Comparison of ENCODE assay signal across 26 mouse cellular contexts in genomic region chr1:168506326-168506725, GRCm38 (mm10).
DNase-seq lines count a peak whose midpoint lies in the region; ATAC-seq and TF ChIP-seq lines count a peak whose summit lies in the region.
"Had no signal": no experiment of that assay in that cellular context is flagged by ENCODE, and none has a peak within 500 bp of the region (broad histone marks: within the 10 kb centered on the region; RNA-seq: fewer than 3 reads in every experiment).

No protein-coding gene starts in this region.

- no peak overlapping the region for H3K9ac ChIP-seq in embryonic facial prominence, embryonic 14.5 days (ENCODE audit: low read depth, low read length)
- H3K9ac ChIP-seq in lung, postnatal 0 days (replicated peaks; ENCODE audit: low read depth), result no peak overlapping the region
- H3K9ac ChIP-seq: embryonic facial prominence, embryonic 15.5 days; hindbrain, embryonic 15.5 days; liver, embryonic 12.5 days; midbrain, embryonic 15.5 days had no signal

- no peak for TF ChIP-seq EP300 in lung, postnatal 0 days (IDR thresholded peaks at IDR 0.05)

- peak; percentile 18 for DNase-seq in embryonic facial prominence, embryonic 14.5 days (ENCODE audit: low spot score)
- no peak for DNase-seq in embryonic facial prominence, embryonic 10.5 days (ENCODE audit: low spot score)
- peak; percentile 46 for DNase-seq in lung, postnatal 0 days (ENCODE audit: low spot score)
- no peak for DNase-seq in lung, adult 2 months
- peak; percentile 15 for DNase-seq in adrenal gland, adult 8-10 months
- no peak for DNase-seq in thymus, postnatal 0 days (ENCODE audit: low spot score)
- DNase-seq: cerebellum, adult 8-10 months; cerebellum, postnatal 36 days; embryo, embryonic 11 days; gastrocnemius, postnatal 10 days; heart, postnatal 4 days; kidney, adult 8-10 months; kidney, postnatal 10 days; left cerebral cortex, postnatal 4 days; lung, postnatal 14 days; thymus, adult 18-20 months; thymus, postnatal 4 days had no signal

- no peak overlapping the region for H3K4me3 ChIP-seq in embryonic facial prominence, embryonic 14.5 days (ENCODE audit: low read depth, low read length)
- no peak overlapping the region for H3K4me3 ChIP-seq in embryonic facial prominence, embryonic 10.5 days
- no peak overlapping the region for H3K4me3 ChIP-seq in lung, postnatal 0 days (ENCODE audit: low read depth, low read length)
- H3K4me3 ChIP-seq in lung, adult 2 months (replicated peaks; ENCODE audit: extremely low read depth, low read depth, low read length), result no peak overlapping the region
- H3K4me3 ChIP-seq: embryonic facial prominence, embryonic 15.5 days; heart, embryonic 10.5 days; hindbrain, embryonic 15.5 days; liver, embryonic 12.5 days; midbrain, embryonic 15.5 days had no signal

- 55% methylated on average over 1 of the region's 1 CpGs for WGBS in embryonic facial prominence, embryonic 14.5 days
- WGBS in embryonic facial prominence, embryonic 10.5 days, result 87% methylated on average over 1 of the region's 1 CpGs
- 30% methylated on average over 1 of the region's 1 CpGs for WGBS in lung, postnatal 0 days
- WGBS in lung, adult 2 months, result 29% methylated on average over 1 of the region's 1 CpGs

- no peaks in the 10 kb centered on the region for H3K36me3 ChIP-seq in embryonic facial prominence, embryonic 14.5 days (ENCODE audit: control insufficient read depth, insufficient read depth, low read length)
- no peaks in the 10 kb centered on the region for H3K36me3 ChIP-seq in embryonic facial prominence, embryonic 10.5 days (replicated peaks)
- no peaks in the 10 kb centered on the region for H3K36me3 ChIP-seq in lung, postnatal 0 days (ENCODE audit: insufficient read depth, low read length)
- H3K36me3 ChIP-seq: embryonic facial prominence, embryonic 15.5 days; G1E; heart, embryonic 10.5 days; hindbrain, embryonic 15.5 days; liver, embryonic 12.5 days; midbrain, embryonic 15.5 days had no signal

- no peaks in the 10 kb centered on the region for H3K27me3 ChIP-seq in embryonic facial prominence, embryonic 14.5 days (replicated peaks; ENCODE audit: control insufficient read depth, insufficient read depth, low read length)
- H3K27me3 ChIP-seq in embryonic facial prominence, embryonic 10.5 days (replicated peaks; ENCODE audit: low read depth, poor library complexity, severe bottlenecking), result no peaks in the 10 kb centered on the region
- no peaks in the 10 kb centered on the region for H3K27me3 ChIP-seq in lung, postnatal 0 days (replicated peaks; ENCODE audit: insufficient read depth, low read length)
- H3K27me3 ChIP-seq: CH12.LX; embryonic facial prominence, embryonic 15.5 days; hindbrain, embryonic 15.5 days; liver, embryonic 12.5 days; midbrain, embryonic 15.5 days had no signal

- H3K4me1 ChIP-seq in embryonic facial prominence, embryonic 14.5 days (ENCODE audit: control insufficient read depth, insufficient read depth, low read length), result 0 out of 2 replicates have a peak, but pooled peaks cover 4% of the 10 kb centered on the region
- H3K4me1 ChIP-seq in embryonic facial prominence, embryonic 10.5 days, result peaks cover 12% of the 10 kb centered on the region
- no peaks in the 10 kb centered on the region; the same call in 1 of the 2 replicates for H3K4me1 ChIP-seq in lung, postnatal 0 days (ENCODE audit: insufficient read depth, low read depth, low read length)
- H3K4me1 ChIP-seq in lung, adult 2 months (ENCODE audit: control insufficient read depth, insufficient read depth, low read length), result no peaks in the 10 kb centered on the region; the same call in 1 of the 2 replicates
- H3K4me1 ChIP-seq: embryonic facial prominence, embryonic 15.5 days; hindbrain, embryonic 15.5 days; liver, embryonic 12.5 days; midbrain, embryonic 15.5 days had no signal

- TF ChIP-seq POLR2A in lung, adult 2 months (IDR thresholded peaks at IDR 0.05; ENCODE audit: borderline replicate concordance, extremely low read depth, low read depth, low read length), result no peak

- no peak overlapping the region for H3K27ac ChIP-seq in embryonic facial prominence, embryonic 14.5 days (replicated peaks; ENCODE audit: low read depth, low read length)
- no peak overlapping the region for H3K27ac ChIP-seq in embryonic facial prominence, embryonic 10.5 days (replicated peaks)
- no peak overlapping the region for H3K27ac ChIP-seq in lung, postnatal 0 days (ENCODE audit: low read length)
- H3K27ac ChIP-seq: embryonic facial prominence, embryonic 15.5 days; heart, embryonic 10.5 days; hindbrain, embryonic 15.5 days; liver, embryonic 12.5 days; midbrain, embryonic 15.5 days had no signal

- H3K4me2 ChIP-seq in embryonic facial prominence, embryonic 14.5 days (ENCODE audit: low read depth, low read length), result no peak overlapping the region
- no peak overlapping the region for H3K4me2 ChIP-seq in lung, postnatal 0 days (replicated peaks; ENCODE audit: low read depth, low read length)
- H3K4me2 ChIP-seq: embryonic facial prominence, embryonic 15.5 days; hindbrain, embryonic 15.5 days; liver, embryonic 12.5 days; midbrain, embryonic 15.5 days had no signal

- TF ChIP-seq CTCF in lung, postnatal 0 days (IDR thresholded peaks at IDR 0.05), result no peak
- TF ChIP-seq CTCF in lung, adult 2 months (IDR thresholded peaks at IDR 0.05; ENCODE audit: insufficient read depth, low read length), result no peak

- no peak for ATAC-seq in embryonic facial prominence, embryonic 14.5 days (ENCODE audit: low read depth)
- no peak for ATAC-seq in lung, postnatal 0 days
- ATAC-seq in erythroblast, adult 5-6 weeks (replicated peaks; ENCODE audit: low FRiP score, poor library complexity, severe bottlenecking), result no peak
- ATAC-seq: forebrain, embryonic 16.5 days; liver, embryonic 12.5 days; midbrain, embryonic 15.5 days had no signal

- H3K9me3 ChIP-seq in embryonic facial prominence, embryonic 14.5 days (ENCODE audit: control insufficient read depth, low read length), result no peaks in the 10 kb centered on the region
- no peaks in the 10 kb centered on the region for H3K9me3 ChIP-seq in embryonic facial prominence, embryonic 10.5 days
- no peaks in the 10 kb centered on the region for H3K9me3 ChIP-seq in lung, postnatal 0 days (ENCODE audit: low read length)
- H3K9me3 ChIP-seq: embryonic facial prominence, embryonic 15.5 days; heart, embryonic 10.5 days; hindbrain, embryonic 15.5 days; liver, embryonic 12.5 days; midbrain, embryonic 15.5 days had no signal

Comparison
In these comparisons a context has a peak if more than half of its experiments do, and no peak if none do; other contexts are left out.
1. DNase-seq: peak in embryonic facial prominence, embryonic 14.5 days (single experiment), lung, postnatal 0 days (single experiment) and adrenal gland, adult 8-10 months (single experiment); none in embryonic facial prominence, embryonic 10.5 days (single experiment), lung, adult 2 months (single experiment) and thymus, postnatal 0 days (single experiment).